Mouse (Mus musculus) thymus, adult 2 months (tissue): Measurements from ENCODE around the gene BC049762.

Experiments
- CTCF ChIP-seq: fragments of 200-500 bp; IDR thresholded peaks from 2 replicates; pipeline ENCODE4 v1.5.1; 2012; ENCODE audit warnings: mild to moderate bottlenecking, control low read depth, low read length, moderate library complexity, borderline replicate concordance; ENCODE audit not compliant: control insufficient read depth, poor library complexity, insufficient read depth; ENCODE audit errors: extremely low read depth
- POLR2A ChIP-seq: fragments of 200-500 bp; IDR thresholded peaks from 2 replicates; pipeline ENCODE4 v1.6.1; 2012; ENCODE audit warnings: mild to moderate bottlenecking, low read length, control low read depth, moderate library complexity; ENCODE audit not compliant: control insufficient read depth, poor library complexity, insufficient read depth; ENCODE audit errors: extremely low read depth

GRCm38 (mm10) chr11:51211426-51211825, 51.4 kb downstream of the BC049762 start:
- TF ChIP-seq CTCF (no peak), POLR2A (no peak)
